Mouse (Mus musculus) heart, embryonic 13.5 days (tissue): Measurements from ENCODE around the gene Gm16485. TPM values are rescaled to one million over a fixed set of nuclear protein-coding genes. Genes with fewer than 3 reads are reported as not detected.

Experiments
- ATAC-seq: fragments of 200-750 bp; cut with Nextera tagmentation; 2 replicates; pipeline ENCODE4 v1.8.0; 2017; ENCODE audit warnings: moderate TSS enrichment; ENCODE audit not compliant: insufficient number of reproducible peaks, low FRiP score, low TSS enrichment; ENCODE audit errors: extremely low read depth
- H3K27ac ChIP-seq: fragments of 300-500 bp; sonication (generic); replicated peaks from 2 replicates; pipeline ENCODE4 v1.5.1; 2015; ENCODE audit warnings: moderate library complexity, mild to moderate bottlenecking, inconsistent platforms
- H3K27me3 ChIP-seq: fragments of 300-500 bp; sonication (generic); replicated peaks from 2 replicates; pipeline ENCODE4 v1.6.1; 2015; ENCODE audit warnings: mild to moderate bottlenecking, inconsistent platforms
- H3K36me3 ChIP-seq: fragments of 300-500 bp; sonication (generic); 2 replicates; pipeline ENCODE4 v1.6.1; 2015; ENCODE audit warnings: mild to moderate bottlenecking, inconsistent platforms
- H3K4me1 ChIP-seq: fragments of 300-500 bp; sonication (generic); 2 replicates; pipeline ENCODE4 v1.6.1; 2015; ENCODE audit warnings: inconsistent platforms
- H3K4me2 ChIP-seq: fragments of 300-500 bp; sonication (generic); 2 replicates; pipeline ENCODE4 v1.6.1; 2015; ENCODE audit warnings: inconsistent platforms, mild to moderate bottlenecking, moderate library complexity
- H3K4me3 ChIP-seq: fragments of 300-500 bp; sonication (generic); 2 replicates; pipeline ENCODE4 v1.5.1; 2015; ENCODE audit warnings: moderate library complexity, mild to moderate bottlenecking, inconsistent platforms
- H3K9ac ChIP-seq: fragments of 300-500 bp; sonication (generic); 2 replicates; pipeline ENCODE4 v1.6.1; 2015; ENCODE audit warnings: inconsistent platforms, mild to moderate bottlenecking, moderate library complexity
- H3K9me3 ChIP-seq: fragments of 300-500 bp; sonication (generic); 2 replicates; pipeline ENCODE4 v1.6.1; 2016; ENCODE audit warnings: inconsistent platforms
- WGBS: fragments of 180-500 bp; shearing (Covaris S2); methylation state at CpG from one replicate; pipeline ENCODE4 v1.1.7; 2015; ENCODE audit warnings: mixed read lengths; 5-methylcytosine and 5-hydroxymethylcytosine counted together
- polyA plus RNA-seq: library from polyadenylated mRNA; unstranded; fragments of >200 nt; fragmentation: Nextera tagmentation; extraction: Ambion mirVana; gene quantifications from 2 replicates; pipeline ENCODE4 v1.2.1, GENCODE M21; 2015

The Gm16485 gene
- not detected in 2 replicates for polyA plus RNA-seq

GRCm38 (mm10) chr9:8971491-8971890 is at the start of gene Gm16485:
Gene Gm16485, plus strand, starts transcription at chr9:8971791.
- H3K36me3 ChIP-seq: no peaks in the 10 kb centered on the region
- no peaks in the 10 kb centered on the region for H3K4me1 ChIP-seq
- no peak for ATAC-seq
- 57% methylated on average over 2 of the region's 2 CpGs for WGBS
- H3K27ac ChIP-seq: no peak within 1 kb of the TSS
- H3K9me3 ChIP-seq: no peaks in the 10 kb centered on the region
- no peak within 1 kb of the TSS for H3K9ac ChIP-seq
- H3K27me3 ChIP-seq: no peaks in the 10 kb centered on the region
- no peak within 1 kb of the TSS for H3K4me3 ChIP-seq
- no peak within 1 kb of the TSS for H3K4me2 ChIP-seq

GRCm38 (mm10) chr9:8927561-8927960 is 44.0 kb upstream of the Gm16485 start:
- Histone ChIP-seq H3K27ac (no peak overlapping the region), H3K9me3 (no peaks in the 10 kb centered on the region), H3K27me3 (no peaks in the 10 kb centered on the region), H3K9ac (no peak overlapping the region), H3K36me3 (no peaks in the 10 kb centered on the region), H3K4me1 (no peaks in the 10 kb centered on the region), H3K4me3 (no peak overlapping the region), H3K4me2 (no peak overlapping the region)
- WGBS: 77% methylated on average over 2 of the region's 2 CpGs
- no peak for ATAC-seq

GRCm38 (mm10) chr9:8937753-8938152 is 33.8 kb upstream of the Gm16485 start:
- no peak overlapping the region for H3K9ac ChIP-seq
- no peak for ATAC-seq
- no peak overlapping the region for H3K27ac ChIP-seq
- no peaks in the 10 kb centered on the region for H3K27me3 ChIP-seq
- no peaks in the 10 kb centered on the region for H3K4me1 ChIP-seq
- H3K4me3 ChIP-seq: no peak overlapping the region
- 19% methylated on average over 1 of the region's 1 CpGs for WGBS
- H3K36me3 ChIP-seq: no peaks in the 10 kb centered on the region
- no peak overlapping the region for H3K4me2 ChIP-seq
- H3K9me3 ChIP-seq: no peaks in the 10 kb centered on the region

- no peak for ATAC-seq
- Histone ChIP-seq H3K27ac (no peak overlapping the region), H3K4me2 (no peak overlapping the region), H3K27me3 (no peaks in the 10 kb centered on the region), H3K36me3 (no peaks in the 10 kb centered on the region), H3K4me3 (no peak overlapping the region), H3K9ac (no peak overlapping the region), H3K9me3 (no peaks in the 10 kb centered on the region), H3K4me1 (no peaks in the 10 kb centered on the region)
These were observed 18.3 kb upstream of the Gm16485 start for GRCm38 (mm10) chr9:8953306-8953705.

- Histone ChIP-seq H3K9ac (no peak overlapping the region), H3K36me3 (no peaks in the 10 kb centered on the region), H3K27me3 (no peaks in the 10 kb centered on the region), H3K9me3 (no peaks in the 10 kb centered on the region), H3K4me2 (no peak overlapping the region), H3K4me1 (no peaks in the 10 kb centered on the region), H3K4me3 (no peak overlapping the region), H3K27ac (no peak overlapping the region)
- ATAC-seq: no peak
- WGBS: 53% methylated on average over 8 of the region's 8 CpGs
These were observed 7.0 kb upstream of the Gm16485 start for GRCm38 (mm10) chr9:8964512-8965133.

- no peaks in the 10 kb centered on the region for H3K4me1 ChIP-seq
- ATAC-seq: no peak
- H3K9me3 ChIP-seq: no peaks in the 10 kb centered on the region
- H3K27ac ChIP-seq: no peak overlapping the region
- no peak overlapping the region for H3K4me2 ChIP-seq
- H3K27me3 ChIP-seq: no peaks in the 10 kb centered on the region
- no peak overlapping the region for H3K4me3 ChIP-seq
- H3K9ac ChIP-seq: no peak overlapping the region
- H3K36me3 ChIP-seq: no peaks in the 10 kb centered on the region
- WGBS: 54% methylated on average over 7 of the region's 7 CpGs
These were observed 1.4 kb upstream of the Gm16485 start for GRCm38 (mm10) chr9:8970240-8970639.

- Histone ChIP-seq H3K4me2 (no peak overlapping the region), H3K9ac (no peak overlapping the region), H3K9me3 (no peaks in the 10 kb centered on the region), H3K4me1 (no peaks in the 10 kb centered on the region), H3K27me3 (no peaks in the 10 kb centered on the region), H3K4me3 (no peak overlapping the region), H3K27ac (no peak overlapping the region), H3K36me3 (no peaks in the 10 kb centered on the region)
- no peak for ATAC-seq
- WGBS: 65% methylated on average over 2 of the region's 2 CpGs
These were observed 6.2 kb downstream of the Gm16485 start for GRCm38 (mm10) chr9:8977775-8978174.

GRCm38 (mm10) chr9:8982315-8982714 is 10.7 kb downstream of the Gm16485 start:
- no peak for ATAC-seq
- no peaks in the 10 kb centered on the region for H3K36me3 ChIP-seq
- H3K4me1 ChIP-seq: no peaks in the 10 kb centered on the region
- H3K4me3 ChIP-seq: no peak overlapping the region
- 59% methylated on average over 3 of the region's 3 CpGs for WGBS
- no peak overlapping the region for H3K27ac ChIP-seq
- no peak overlapping the region for H3K9ac ChIP-seq
- no peak overlapping the region for H3K4me2 ChIP-seq
- H3K27me3 ChIP-seq: no peaks in the 10 kb centered on the region
- 0 out of 2 replicates have a peak, but pooled peaks cover under 1% of the 10 kb centered on the region for H3K9me3 ChIP-seq

- Histone ChIP-seq H3K36me3 (no peaks in the 10 kb centered on the region), H3K4me1 (no peaks in the 10 kb centered on the region), H3K27ac (no peak overlapping the region), H3K9me3 (no peaks in the 10 kb centered on the region), H3K27me3 (no peaks in the 10 kb centered on the region), H3K4me3 (no peak overlapping the region), H3K4me2 (no peak overlapping the region), H3K9ac (no peak overlapping the region)
- WGBS: 61% methylated on average over 2 of the region's 2 CpGs
- no peak for ATAC-seq
These were observed 24.9 kb downstream of the Gm16485 start for GRCm38 (mm10) chr9:8996494-8996893.

GRCm38 (mm10) chr9:9001170-9001569 is 29.6 kb downstream of the Gm16485 start:
- no peak overlapping the region for H3K4me2 ChIP-seq
- H3K4me3 ChIP-seq: no peak overlapping the region
- H3K4me1 ChIP-seq: no peaks in the 10 kb centered on the region
- H3K9ac ChIP-seq: no peak overlapping the region
- H3K36me3 ChIP-seq: peaks cover 15% of the 10 kb centered on the region
- H3K27ac ChIP-seq: no peak overlapping the region
- no peaks in the 10 kb centered on the region for H3K27me3 ChIP-seq
- no peak for ATAC-seq
- no peaks in the 10 kb centered on the region for H3K9me3 ChIP-seq

GRCm38 (mm10) chr9:9015108-9015507 is 43.5 kb downstream of the Gm16485 start:
- 79% methylated on average over 2 of the region's 2 CpGs for WGBS
- H3K9me3 ChIP-seq: no peaks in the 10 kb centered on the region
- ATAC-seq: no peak
- no peak overlapping the region for H3K4me2 ChIP-seq
- H3K27me3 ChIP-seq: no peaks in the 10 kb centered on the region
- H3K9ac ChIP-seq: no peak overlapping the region
- peaks cover 29% of the 10 kb centered on the region for H3K36me3 ChIP-seq
- H3K27ac ChIP-seq: no peak overlapping the region
- no peaks in the 10 kb centered on the region for H3K4me1 ChIP-seq
- no peak overlapping the region for H3K4me3 ChIP-seq
